Mouse (Mus musculus): Measurements from ENCODE around the gene Ddx46.

Gene Ddx46

DNA sequence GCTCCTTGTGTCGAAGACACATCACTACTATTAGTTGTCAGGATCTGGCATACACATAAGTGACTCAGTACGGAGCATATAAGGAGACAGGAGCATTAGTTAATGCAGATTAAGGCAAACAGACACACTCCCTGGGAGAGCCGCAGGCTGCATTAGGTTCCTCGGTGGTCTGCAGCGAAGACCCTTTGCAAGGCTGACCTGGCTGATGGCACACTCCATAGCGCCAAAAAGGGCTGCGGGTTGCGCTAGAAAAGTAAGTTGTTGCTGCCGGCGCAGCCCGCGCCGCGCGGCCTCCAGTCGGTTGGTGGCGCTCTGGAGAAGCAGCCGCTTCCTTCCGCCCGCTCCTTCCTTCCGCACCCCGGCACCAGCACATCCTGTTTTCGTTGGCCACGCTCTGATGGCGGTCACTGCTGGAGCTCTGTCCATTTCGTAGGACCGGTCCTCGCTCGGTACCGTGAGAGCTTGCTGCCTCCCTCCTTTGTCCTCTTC lies at the start of gene Ddx46:
Gene Ddx46, plus strand, starts transcription at position 389 of the 489 bp plus-strand sequence.
- peak; percentile 98 for DNase-seq

DNA sequence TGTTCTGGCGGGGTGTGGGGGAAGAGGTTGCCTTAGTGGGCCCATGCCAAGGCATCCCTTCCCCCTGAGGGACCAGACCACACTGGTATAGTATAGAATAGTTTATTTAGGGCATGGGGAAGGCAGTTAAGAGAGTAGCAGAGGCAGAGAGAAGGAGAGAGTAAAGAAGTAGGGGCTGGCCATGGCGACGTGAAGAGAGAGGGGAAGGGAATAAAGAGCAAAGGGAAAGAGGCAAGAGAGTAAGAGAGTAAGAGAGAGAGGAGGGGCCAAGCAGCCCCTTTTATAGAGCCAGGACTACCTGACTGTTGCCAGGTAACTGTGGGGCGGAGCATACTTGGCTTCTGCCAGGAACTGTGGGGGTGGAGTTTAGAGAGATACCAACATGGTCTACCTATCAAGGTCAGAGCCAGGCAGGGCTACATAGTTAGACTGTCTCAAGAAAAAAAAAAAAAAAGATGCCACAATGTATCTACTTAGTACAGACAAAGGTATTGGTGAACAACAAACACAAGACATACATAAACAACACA lies 42.8 kb upstream of the Ddx46 start:
- DNase-seq = peak; percentile 83

DNA sequence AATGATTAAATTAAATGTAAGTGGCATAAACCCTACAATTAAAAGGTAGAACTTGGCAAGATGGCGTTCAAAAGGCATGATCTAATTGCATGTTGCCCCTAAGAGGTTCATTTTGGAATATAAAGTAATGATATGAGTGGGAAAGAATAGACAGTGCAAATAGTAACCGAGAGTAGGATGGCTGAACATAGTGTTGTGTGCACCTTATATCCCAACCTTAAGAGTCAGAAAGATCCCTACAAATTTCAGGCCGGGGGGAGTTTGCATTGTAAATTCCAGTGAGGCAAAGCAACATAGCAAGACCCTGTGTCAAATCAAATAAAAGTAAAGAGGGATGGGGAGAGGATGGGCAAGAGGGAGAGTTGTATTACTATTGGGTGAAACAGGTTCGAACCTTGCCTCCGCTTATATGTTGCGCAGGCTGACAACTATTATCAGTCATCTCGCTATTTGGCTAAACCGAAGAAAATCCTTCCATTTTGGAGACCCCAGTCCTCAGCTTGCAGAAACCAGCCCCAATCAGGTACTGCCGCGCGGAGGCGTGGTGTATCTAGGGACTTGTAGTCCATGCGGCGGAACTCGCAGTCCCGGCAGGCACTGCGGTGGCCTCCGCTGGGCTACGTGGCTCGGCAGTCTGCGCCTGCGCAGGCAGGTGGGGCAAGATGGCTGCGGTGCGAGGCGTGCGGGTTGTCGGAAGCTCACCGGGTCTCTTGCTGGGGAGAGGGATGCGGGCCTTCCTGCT lies 42.1 kb upstream of the Ddx46 start:
- DNase-seq = peak; percentile 99

DNA sequence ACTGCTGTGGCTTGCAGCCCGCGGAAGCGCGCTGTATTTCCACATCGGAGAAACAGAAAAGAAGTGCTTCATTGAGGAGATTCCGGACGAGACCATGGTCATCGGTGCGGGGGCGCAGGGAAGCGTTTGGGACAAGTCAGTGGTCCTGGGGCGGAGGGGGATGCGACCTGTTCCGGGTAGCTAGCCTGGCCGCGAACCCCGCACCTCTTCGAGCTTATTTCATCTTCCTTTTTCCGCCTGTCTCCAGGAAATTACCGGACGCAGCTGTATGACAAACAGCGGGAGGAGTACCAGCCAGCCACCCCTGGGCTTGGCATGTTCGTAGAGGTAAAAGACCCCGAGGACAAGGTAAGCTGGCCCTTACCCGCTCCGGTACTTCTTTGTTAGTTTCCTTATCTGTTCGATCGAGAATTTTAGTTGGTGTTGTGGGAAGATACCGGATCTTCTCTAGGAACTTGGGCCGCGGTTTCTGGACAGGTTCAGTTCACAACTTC lies 41.5 kb upstream of the Ddx46 start:
- DNase-seq = no peak

DNA sequence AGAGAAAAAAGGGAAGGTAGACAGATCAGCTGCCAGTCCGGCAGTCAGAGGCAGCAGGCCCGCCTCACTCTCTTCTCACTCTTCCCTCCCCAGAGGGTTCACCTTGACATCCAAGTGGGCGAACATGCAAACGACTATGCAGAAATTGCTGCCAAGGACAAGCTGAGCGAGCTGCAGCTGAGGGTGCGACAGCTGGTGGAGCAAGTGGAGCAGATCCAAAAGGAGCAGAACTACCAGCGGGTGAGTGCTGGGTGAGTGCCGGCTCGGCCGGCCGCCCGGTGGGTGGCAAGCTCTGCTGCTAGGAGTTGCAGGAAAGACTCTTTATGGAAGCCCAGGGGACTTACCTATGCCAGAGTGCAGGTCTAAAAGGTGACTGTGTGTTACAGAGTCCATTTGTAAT lies 39.5 kb upstream of the Ddx46 start:
- peak; percentile 93 for DNase-seq

DNA sequence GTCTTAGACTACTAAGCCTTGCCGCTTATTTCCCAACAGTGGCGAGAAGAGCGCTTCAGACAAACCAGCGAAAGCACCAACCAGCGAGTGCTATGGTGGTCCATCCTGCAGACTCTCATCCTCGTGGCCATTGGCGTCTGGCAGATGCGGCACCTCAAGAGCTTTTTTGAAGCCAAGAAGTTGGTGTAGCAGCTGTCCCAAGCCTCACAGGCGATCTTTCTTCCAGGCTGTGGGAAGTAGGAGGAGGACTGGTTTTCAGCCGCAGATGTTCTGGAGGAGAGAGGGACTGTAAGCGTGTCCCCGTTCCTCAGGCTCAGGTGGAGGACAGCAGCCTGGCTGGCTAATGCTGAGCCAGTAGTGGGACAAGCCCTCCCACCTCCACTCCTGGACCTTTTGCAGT lies 38.0 kb upstream of the Ddx46 start:
- peak; percentile 81 for DNase-seq

DNA sequence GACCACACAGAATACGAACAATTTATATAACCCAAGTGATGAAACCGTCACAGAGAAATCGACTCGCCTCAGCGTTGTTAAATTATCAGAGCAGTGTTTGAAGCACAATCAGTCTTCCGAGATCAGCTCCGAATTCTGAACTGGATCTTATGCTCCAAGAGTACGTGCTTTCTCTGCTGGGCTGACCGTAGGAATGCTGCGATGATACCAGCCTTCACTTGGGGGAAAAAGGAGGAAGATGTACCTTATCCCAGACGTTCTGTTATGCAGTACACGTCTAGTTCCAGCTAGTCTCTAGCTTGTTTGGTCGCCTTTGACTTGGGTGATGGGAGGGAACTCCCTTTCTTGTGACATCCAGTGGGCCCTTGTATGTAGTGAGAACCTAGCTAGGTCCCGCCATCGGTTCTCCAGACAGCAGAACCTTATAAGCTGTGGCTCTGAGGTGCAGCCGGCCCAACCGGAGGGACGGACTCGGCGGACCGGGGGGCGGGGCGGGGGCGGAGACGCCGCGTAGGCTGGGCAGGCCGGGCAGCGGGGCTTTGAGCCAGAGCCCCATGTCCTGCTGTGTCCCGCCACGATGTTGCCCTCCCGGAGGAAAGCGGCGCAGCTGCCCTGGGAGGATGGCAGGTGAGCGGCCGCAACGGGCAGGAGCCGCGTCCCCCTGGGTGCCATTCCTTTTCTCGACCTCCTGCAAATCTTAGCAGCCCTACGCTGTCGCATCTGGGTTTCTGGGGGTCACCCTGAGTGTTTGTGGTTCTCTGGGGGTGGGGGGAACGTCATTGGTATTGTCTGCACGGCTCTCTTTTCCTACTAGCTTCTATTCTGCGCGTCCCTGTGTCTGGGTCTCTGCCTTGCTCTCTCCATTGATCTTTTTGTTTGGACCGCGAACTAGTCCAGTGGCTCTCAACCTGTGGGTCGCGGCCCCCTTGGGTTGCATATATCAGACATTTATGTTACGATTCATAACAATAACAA lies 35.0 kb upstream of the Ddx46 start, which contains the start of gene B4galt7:
Gene B4galt7, plus strand, starts transcription at position 331 of the 975 bp plus-strand sequence.
- peak; percentile 99 for DNase-seq

DNA sequence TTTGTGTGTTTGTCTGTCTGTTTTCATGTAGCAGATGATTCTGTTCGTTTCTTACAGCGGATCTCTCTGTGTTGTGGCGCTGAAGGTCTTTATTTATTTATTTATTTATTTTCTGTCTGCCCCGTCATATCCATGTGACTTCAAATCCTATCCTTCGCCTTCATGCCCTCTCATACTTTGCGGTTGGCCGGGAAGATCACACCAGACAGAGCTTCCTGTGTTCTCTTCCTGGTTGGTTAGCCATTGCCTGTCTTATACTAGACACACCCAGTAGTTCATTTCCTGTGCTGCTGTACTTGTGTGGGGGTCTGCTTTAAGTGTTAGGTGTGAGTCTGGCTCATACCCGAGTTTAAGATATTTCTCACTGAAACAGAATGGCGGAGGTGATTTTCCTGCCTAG lies 34.2 kb upstream of the Ddx46 start:
- DNase-seq = peak; percentile 93

DNA sequence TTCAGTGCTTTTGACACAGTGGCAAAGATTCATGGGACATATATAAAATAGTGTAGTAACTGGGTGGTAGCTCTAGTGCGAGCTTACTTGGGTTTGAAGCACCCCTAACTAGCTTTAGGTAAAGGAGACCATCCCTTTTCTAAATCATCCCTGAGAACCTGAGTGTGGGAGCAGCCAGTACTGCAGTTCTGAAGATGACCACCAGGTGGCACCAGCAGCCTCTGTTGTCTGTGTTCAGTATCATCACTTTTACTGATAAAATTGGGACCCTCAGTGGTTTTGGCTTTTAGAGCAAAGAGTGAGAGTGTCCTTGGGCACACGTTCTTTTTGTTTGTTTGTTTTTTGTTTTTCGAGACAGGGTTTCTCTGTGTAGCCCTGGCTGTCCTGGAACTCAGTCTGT lies 33.2 kb upstream of the Ddx46 start:
- DNase-seq = peak; percentile 95

DNA sequence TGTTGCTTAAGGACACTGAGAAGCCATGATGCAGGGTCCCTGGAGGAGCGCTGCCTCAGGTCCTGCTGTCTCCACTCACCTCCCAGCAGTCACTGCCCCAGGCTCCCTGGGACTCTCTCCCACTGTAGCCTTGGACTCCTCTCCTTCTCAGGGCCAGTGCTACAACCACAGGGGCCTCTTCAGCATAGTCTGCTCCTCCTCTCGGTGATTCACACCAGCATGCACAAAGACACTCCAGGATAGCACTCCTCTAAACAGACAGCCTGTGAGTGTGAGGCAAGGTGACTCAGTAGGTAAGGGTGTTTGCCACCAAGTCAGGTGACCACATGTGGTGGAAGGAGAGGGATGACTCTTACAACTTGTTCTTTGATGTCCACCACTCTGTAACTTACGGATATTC lies 30.2 kb upstream of the Ddx46 start:
- DNase-seq = no peak

DNA sequence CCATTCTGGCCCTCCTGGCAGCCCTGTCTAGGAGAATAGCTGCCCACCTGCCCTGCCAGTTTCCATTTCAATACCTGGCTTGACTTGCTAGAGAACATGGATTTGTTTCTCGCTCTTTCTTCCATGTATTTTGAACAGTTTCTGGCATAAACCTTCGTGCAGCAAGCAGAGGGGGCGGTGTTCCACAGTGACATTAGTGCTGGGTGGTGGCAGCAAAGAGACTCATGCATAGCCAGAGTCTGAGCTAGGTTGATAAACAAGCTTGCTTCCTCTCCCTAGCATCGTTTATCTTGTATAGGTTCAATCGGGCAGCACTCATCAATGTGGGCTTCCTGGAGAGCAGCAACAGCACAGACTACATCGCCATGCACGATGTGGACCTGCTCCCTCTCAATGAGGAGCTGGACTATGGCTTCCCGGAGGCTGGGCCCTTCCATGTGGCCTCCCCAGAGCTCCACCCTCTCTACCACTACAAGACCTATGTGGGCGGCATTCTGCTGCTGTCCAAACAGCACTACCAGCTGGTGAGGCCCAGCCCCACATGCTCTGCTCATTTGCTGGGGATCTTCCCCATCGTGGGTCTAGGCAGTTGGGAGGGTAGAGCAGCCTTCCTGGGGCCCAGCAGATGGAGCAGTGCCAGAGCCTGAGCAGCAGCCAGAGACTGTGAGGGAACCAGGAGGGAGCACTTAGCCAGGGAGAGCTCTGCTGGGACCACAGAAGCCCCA lies 27.8 kb upstream of the Ddx46 start:
- peak; percentile 84 for DNase-seq

DNA sequence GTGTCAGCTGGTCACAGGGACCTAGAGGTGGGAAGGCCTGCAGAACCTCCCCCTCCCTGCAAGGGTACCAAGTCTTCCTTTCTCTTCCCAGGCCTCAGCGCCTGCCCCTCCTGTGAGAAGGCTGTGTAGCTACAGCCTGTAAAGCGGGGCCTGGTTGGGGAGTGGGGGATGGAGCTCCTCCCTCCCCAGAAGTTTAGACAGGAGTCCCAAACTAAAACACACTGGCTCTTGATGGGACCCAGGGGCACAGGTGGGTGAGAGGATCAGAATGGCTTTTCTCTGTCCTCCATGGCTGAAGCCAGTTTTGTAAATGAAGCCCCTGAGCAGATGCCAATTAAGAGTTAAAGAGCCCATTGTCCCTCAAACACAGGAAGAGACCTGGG lies 27.2 kb upstream of the Ddx46 start:
- DNase-seq = peak; percentile 80

DNA sequence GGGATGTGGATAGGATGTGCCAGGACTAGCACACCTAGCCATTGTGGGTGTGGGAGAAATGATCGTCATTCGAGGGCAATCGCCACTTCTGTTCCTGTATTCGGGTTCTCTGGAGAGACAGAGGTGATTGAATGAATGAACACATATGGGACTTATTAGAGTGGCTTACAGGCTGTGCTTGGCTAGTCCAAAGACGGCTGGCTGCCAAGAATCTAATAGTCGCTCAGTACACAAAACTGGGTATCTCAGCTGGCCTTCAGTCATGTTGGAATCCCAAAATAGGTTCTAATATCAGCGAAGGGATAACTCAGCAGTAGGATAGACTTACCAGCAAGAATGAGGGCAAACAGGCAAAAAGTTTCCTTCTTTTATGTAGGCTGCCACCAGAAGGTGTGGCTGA lies 22.8 kb upstream of the Ddx46 start:
- no peak for DNase-seq

DNA sequence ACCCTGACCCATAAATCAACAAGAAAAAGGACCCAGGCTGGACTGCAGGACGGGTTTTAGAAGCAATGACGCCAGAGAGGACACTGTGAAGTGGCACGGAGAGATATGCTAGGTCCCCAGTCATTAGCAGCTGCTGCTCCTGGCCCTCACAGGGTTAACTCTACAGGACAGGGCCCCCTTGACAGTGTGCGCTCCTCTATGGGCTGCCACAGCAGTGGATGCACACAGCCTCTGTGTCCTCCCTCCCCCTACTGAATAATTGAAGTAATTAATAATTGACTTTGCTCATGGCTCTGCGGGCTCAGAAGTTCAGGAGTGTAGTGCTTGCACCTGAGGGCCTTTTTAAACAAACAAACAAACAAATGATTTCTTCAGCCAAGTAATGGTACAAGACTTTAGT lies 21.4 kb upstream of the Ddx46 start:
- DNase-seq = no peak

DNA sequence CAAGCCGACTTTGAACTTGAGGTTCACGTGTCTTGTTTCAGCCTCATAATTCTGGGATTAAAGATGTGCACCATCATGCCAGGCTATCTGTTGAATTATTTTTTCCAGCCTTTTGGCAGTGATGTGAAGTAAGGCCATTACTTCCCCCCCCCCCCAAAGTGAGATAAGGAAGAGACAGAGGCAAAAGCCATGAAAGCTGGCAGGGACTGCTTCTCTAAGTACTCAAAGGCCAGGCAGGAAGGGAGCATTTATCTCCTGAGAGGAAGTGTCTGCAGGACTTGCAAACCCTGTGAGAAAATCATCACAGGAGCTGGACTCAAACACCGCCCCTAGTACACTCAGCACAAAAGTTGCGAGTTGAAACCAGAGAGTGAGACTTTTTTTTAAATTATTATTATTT lies 15.5 kb upstream of the Ddx46 start:
- DNase-seq = no peak

DNA sequence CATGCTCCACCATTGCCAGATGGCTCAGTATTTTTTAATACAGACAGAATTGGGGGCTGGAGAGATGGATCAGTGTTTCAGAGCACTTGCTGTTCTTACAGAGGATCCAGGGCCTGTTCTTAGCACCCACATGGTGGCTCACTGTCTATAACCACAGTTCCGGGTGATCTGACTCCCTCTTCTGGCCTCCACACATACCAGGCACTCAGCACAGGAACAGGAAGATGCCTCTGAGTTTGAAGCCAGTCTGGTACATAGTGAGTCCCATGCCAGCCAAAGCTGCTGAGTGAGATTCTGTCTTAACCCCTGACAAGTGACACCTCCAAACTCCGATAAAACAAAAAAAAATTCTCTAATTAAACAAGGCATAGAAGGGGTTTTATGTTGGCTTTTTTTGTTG lies 14.6 kb upstream of the Ddx46 start:
- peak; percentile 82 for DNase-seq

DNA sequence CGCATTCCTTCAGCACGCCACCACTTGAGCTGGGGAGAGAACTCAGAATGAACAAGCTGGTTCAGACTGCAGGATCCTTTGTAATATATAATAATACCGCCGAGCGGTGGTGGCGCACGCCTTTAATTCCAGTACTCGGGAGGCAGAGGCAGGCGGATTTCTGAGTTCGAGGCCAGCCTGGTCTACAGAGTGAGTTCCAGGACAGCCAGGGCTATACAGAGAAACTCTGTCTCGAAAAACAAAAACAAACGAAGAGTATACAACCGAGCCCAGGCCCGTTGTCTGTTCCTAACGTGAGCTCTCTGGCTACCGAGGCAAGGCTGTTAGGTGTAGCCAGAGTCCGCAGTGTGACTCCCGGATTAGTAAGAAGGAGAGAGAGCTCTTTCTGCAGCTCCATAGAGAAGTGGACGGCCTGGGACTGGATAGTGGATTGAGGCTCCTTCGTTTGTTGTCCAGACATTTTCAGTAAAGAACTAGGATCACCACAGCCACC lies 12.6 kb upstream of the Ddx46 start:
- DNase-seq = peak; percentile 87

DNA sequence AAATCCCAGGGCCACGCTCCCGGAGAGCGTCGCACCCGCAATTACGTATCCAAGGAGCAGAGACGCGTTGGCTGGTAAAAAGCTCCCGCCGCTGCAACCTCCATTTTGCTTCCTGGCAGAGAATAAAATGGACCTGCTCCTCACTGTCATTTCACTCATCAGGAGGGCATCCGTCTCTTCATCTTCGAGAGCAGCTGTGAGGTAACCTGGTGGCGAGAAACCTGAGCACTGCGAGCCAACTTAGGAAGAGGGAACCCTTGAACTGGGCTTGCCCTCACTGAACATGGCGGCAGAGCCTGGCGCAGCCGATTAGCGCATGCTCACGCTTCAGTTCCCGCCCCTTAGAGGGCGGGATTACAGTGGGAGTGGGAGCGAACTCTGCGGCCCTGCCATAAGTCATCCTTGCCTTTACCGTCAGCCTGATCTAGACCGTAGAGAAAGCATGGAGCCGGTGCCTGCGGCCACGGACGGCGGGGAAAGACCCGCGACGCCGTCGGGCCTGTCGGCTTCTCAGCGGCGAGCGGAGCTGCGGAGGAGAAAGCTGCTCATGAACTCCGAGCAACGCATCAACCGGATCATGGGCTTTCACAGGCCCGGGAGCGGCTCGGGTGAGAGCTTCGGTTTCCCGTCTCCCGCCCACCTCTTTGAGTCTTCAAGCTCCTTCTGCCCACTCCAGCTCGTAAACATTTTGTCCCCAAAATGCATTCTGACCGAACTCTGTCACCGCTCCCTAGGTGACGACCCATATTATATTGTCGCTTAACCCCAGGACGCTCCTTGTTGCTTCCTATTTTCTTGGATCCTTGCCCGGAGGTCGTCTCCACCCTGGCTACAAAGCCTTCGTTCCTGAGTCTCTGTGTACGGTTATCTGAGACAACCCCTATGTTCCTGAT lies 11.9 kb upstream of the Ddx46 start, which contains the start of gene Caml:
Gene Caml, plus strand, starts transcription at position 357 of the 893 bp plus-strand sequence.
- peak; percentile 98 for DNase-seq

DNA sequence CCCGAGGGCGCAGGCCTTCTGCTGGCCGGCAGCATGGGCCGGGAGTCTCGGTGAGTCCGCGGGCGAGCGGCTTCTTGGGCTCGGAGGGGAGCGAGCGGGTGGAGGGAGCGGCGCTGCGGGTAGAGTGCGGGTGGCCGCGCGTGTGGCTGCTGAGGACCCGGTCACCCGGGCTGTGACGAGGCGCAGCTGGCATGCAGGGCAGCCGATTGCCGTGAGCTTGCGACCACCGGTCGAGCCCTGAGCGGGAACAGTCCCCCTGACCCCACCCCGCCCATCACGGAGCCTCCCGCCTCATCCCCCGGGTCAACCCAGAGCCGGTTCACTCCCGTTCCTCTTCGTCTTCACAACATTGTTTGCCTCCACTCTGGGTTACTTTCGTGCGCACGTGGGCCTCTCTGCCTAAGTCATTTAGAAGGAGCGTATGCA lies 332 bp downstream of the Ddx46 start:
- DNase-seq = no peak

DNA sequence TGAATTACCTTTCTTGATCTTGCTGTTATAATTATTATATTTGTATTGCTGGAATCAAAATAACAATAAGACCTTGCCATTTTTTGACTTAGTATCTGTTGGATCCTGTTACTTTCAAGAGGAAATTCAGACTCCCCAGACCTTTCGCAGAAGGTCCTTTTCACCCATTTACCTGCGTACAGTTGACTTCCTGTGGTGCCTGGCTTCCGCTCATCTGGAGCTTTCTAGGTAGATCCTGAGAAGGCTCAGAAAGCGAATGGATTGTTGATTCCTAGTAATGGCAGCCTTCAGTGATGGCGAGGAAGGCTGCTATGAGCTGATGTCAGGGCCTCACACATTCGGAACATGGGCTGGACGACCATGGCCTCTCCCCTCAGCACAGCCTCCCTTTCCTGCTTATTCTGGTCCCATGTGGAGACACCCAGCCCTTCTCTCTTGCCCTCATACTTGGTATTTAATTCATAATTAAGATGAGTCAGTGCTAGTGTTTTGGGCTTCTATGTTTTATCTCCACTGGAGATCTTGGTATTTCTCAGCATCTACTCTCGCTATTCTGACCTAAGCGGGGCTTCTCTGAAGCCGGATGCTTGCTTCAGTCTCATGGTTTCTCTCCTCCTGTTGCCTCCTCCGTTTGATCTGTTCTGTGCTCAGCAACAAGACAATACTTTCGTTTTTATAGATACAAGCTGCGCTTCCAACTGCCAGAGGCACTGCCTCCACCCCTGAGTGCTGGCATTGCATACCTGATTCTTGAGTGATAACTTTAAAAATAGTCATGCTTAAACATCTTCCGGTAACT lies 1.6 kb downstream of the Ddx46 start:
- no peak for DNase-seq

All from heart, adult 11 months (tissue).